Mouse (Mus musculus) ES-Bruce4 (cell line): ENCODE measurements around the gene Psmb9. TPM values are rescaled to one million over a fixed set of nuclear protein-coding genes. Genes with fewer than 3 reads are reported as not detected.

ENCODE experiments used
- H3K27ac ChIP-seq: 2 replicates; pipeline ENCODE4 v1.5.1; 2012; ENCODE audit warnings: low read length, inconsistent platforms; ENCODE audit not compliant: insufficient read depth
- H3K27me3 ChIP-seq: 2 replicates; pipeline ENCODE4 v1.6.1; 2012; ENCODE audit warnings: mild to moderate bottlenecking, low read length, inconsistent platforms; ENCODE audit not compliant: control insufficient read depth, poor library complexity, insufficient read depth, severe bottlenecking
- H3K36me3 ChIP-seq: 2 replicates; pipeline ENCODE4 v1.6.1; 2012; ENCODE audit warnings: inconsistent platforms, mild to moderate bottlenecking, low read length, moderate library complexity; ENCODE audit not compliant: control insufficient read depth, poor library complexity, insufficient read depth, severe bottlenecking
- H3K4me1 ChIP-seq: one replicate; pipeline ENCODE4 v1.8.1; 2011; ENCODE audit warnings: low read length; ENCODE audit not compliant: control insufficient read depth, insufficient read depth
- H3K4me3 ChIP-seq: 2 replicates; pipeline ENCODE4 v1.5.1; 2011; ENCODE audit warnings: low read depth, mild to moderate bottlenecking, low read length
- H3K9ac ChIP-seq: 2 replicates; pipeline ENCODE4 v1.6.1; 2012; ENCODE audit warnings: low read depth, mild to moderate bottlenecking, inconsistent platforms; ENCODE audit not compliant: poor library complexity, severe bottlenecking
- H3K9me3 ChIP-seq: replicated peaks from 2 replicates; pipeline ENCODE4 v1.6.1; 2012; ENCODE audit warnings: mild to moderate bottlenecking, low read length, inconsistent platforms; ENCODE audit not compliant: control insufficient read depth, poor library complexity, insufficient read depth, severe bottlenecking
- CTCF ChIP-seq: IDR thresholded peaks from one replicate; pipeline ENCODE4 v1.8.1; 2011; ENCODE audit warnings: low read depth, low read length
- EP300 ChIP-seq: IDR thresholded peaks from 2 replicates; pipeline ENCODE4 v1.6.1; 2011; ENCODE audit warnings: low read depth, low read length; ENCODE audit not compliant: insufficient read depth
- POLR2A ChIP-seq: IDR thresholded peaks from one replicate; pipeline ENCODE4 v1.8.1; 2011; ENCODE audit warnings: low read length; ENCODE audit not compliant: insufficient read depth
- polyA plus RNA-seq: library from polyadenylated mRNA; stranded (reverse); fragments of >200 nt; gene quantifications from 2 replicates; pipeline ENCODE4 v1.2.4, GENCODE M21; 2011; ENCODE audit warnings: low read depth; ENCODE audit not compliant: missing spikeins, insufficient read depth, insufficient read length

Gene Psmb9
- polyA plus RNA-seq, 1 experiment = 8.7 TPM

- H3K4me3 ChIP-seq = no peak overlapping the region
- no peaks in the 10 kb centered on the region for H3K9me3 ChIP-seq
- H3K27ac ChIP-seq = no peak overlapping the region
- TF ChIP-seq POLR2A (no peak), CTCF (no peak)
- no peaks in the 10 kb centered on the region for H3K36me3 ChIP-seq
- no peak overlapping the region for H3K9ac ChIP-seq
- H3K27me3 ChIP-seq = no peaks in the 10 kb centered on the region
- H3K4me1 ChIP-seq = no peaks in the 10 kb centered on the region
Measured at GRCm38 (mm10) chr17:34183564-34184219, 3.9 kb downstream of the Psmb9 start.

DNA sequence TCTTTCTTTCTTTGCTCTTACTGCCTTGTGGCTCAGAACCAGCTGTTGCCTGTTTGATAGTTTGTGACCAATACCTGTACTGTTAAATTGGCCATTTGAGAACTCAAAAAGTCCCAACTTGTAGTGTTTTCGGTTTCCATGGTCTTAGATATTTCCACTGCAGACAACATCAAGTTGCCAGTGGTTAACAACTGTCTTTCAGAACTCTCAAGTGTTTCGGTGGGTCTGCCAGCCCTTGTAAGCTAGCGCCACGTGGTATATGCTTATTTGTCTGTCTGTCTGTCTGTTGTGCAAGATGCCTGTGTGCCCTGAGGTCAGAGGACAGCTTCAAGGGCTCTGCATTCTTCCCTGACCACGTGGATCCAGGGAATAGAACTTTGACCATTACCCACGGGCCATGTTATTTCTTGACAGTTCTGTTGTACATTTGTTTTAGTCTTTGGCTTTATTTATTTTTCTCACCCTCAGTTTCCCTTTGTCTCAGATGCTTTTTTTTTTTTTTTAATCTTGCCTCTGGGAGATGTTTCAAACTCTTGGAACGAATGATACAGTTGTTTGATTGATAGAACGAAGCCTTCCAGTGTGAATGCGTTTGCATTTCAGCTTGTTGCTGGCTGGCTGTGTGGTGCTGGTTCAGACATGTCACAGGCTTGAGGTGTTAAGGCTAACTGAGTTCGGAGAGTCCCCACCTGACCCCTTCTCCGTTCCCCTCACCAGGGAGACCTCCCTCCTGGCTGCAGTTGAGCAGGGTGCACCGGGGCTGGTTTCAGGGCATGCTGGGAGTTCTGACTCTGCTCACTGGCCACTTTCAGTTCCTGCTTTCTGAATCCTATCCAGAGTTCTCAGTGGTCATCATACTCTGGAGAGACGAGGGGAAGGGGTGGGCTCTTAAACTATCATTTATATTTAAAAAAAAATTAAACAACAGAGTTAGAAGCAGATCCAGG, 7.4 kb downstream of the Psmb9 start:
- TF ChIP-seq EP300 = no peak
- TF ChIP-seq CTCF = no peak
- no peak for TF ChIP-seq POLR2A
- no peak overlapping the region for H3K9ac ChIP-seq
- H3K4me3 ChIP-seq = no peak overlapping the region
- no peak overlapping the region for H3K27ac ChIP-seq
- no peaks in the 10 kb centered on the region for H3K4me1 ChIP-seq
- H3K9me3 ChIP-seq = peaks cover 4% of the 10 kb centered on the region; the same call in 1 of the 2 replicates
- no peaks in the 10 kb centered on the region for H3K36me3 ChIP-seq
- no peaks in the 10 kb centered on the region for H3K27me3 ChIP-seq

- Histone ChIP-seq H3K4me3 (no peak overlapping the region), H3K27ac (no peak overlapping the region), H3K27me3 (no peaks in the 10 kb centered on the region), H3K9me3 (peaks cover 4% of the 10 kb centered on the region; the same call in 1 of the 2 replicates), H3K9ac (no peak overlapping the region), H3K36me3 (no peaks in the 10 kb centered on the region), H3K4me1 (no peaks in the 10 kb centered on the region)
- TF ChIP-seq POLR2A (no peak), EP300 (no peak), CTCF (no peak)
Measured at GRCm38 (mm10) chr17:34179019-34179418, 8.5 kb downstream of the Psmb9 start.

DNA sequence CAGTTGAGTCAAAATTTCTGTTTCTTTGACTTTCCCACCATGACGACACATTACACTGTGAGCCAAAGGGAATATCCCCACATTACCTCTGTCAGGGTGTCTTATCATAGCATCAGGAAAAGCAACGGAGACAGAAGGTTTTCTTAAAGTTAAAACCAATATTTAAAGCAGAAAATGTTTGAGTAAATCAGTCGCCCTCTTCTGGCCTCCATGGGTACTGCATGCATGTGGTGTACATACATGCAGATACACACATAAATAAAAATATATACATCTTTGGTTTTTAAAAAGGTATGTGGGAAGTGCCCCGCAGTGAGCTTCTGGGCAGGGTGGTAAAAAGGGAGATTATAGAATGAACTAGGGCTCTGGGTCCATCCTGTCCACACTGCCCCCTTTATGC, 10.4 kb downstream of the Psmb9 start:
- H3K4me1 ChIP-seq = no peaks in the 10 kb centered on the region
- no peak for TF ChIP-seq EP300
- no peak for TF ChIP-seq POLR2A
- TF ChIP-seq CTCF = no peak
- H3K36me3 ChIP-seq = no peaks in the 10 kb centered on the region
- H3K27me3 ChIP-seq = no peaks in the 10 kb centered on the region
- no peak overlapping the region for H3K4me3 ChIP-seq
- H3K9ac ChIP-seq = no peak overlapping the region
- peaks cover 9% of the 10 kb centered on the region for H3K9me3 ChIP-seq
- no peak overlapping the region for H3K27ac ChIP-seq

GRCm38 (mm10) chr17:34174075-34174474, 13.5 kb downstream of the Psmb9 start:
- TF ChIP-seq POLR2A (no peak), EP300 (no peak), CTCF (no peak)
- Histone ChIP-seq H3K9me3 (peaks cover 9% of the 10 kb centered on the region), H3K9ac (no peak overlapping the region), H3K27me3 (no peaks in the 10 kb centered on the region), H3K4me1 (no peaks in the 10 kb centered on the region), H3K4me3 (no peak overlapping the region), H3K27ac (no peak overlapping the region), H3K36me3 (no peaks in the 10 kb centered on the region)

GRCm38 (mm10) chr17:34172528-34172927, 15.0 kb downstream of the Psmb9 start:
- Histone ChIP-seq H3K27ac (no peak overlapping the region), H3K27me3 (no peaks in the 10 kb centered on the region), H3K9me3 (peaks cover 9% of the 10 kb centered on the region), H3K4me1 (no peaks in the 10 kb centered on the region), H3K36me3 (no peaks in the 10 kb centered on the region), H3K4me3 (no peak overlapping the region), H3K9ac (no peak overlapping the region)
- TF ChIP-seq EP300 (no peak), CTCF (peak; percentile 4), POLR2A (no peak)
